Mouse (Mus musculus): ENCODE results near the gene Phxr2.

Phxr2 gene

DNA sequence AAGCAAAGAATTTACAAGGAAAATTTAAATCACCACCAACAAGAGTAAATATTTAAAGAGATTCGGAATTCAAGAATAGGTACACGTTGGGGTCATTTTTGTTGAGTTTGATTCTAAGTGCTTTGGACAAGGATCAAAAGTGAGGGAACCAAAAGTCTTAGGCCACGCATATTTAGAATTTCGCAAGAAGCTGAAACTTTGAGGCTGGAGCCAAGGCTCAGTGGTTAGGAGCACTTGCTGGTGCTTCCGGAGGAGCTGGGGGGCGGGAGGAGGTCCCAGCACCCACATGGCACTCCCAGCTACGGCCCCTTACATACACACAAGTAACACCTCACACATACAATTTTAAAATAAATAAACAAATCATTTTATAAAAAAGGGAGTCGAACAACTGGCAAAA, 20.5 kb upstream of the Phxr2 start:
- ChIA-PET CTCF (no interaction called here), POLR2A (no interaction called here)

DNA sequence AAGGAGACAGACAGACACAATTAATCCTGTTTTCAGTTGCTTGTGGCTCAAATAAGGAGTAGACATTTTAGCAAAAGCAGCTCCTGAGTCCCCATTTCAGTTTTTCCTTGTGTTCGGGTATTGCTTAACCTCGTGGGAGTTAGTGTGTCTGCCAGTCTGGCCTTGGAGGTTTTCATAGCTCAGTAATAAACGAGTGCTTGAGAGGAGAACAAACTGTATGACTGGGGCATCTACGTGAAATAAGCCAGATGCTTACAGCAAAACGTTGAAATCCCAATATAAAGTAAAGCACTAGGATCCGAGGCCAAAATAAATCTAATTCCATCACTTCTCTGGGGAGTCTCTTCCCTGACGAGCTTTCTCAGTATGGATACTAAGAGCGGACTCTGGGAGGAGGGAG, 19.5 kb upstream of the Phxr2 start:
- ChIA-PET POLR2A (interaction anchor here in 1 of 4 experiments (1.2 kb wide), 1 partner anchor 10 kb away, joined by 3 read pairs; no protein-coding TSS in a partner anchor), CTCF (no interaction called here)

DNA sequence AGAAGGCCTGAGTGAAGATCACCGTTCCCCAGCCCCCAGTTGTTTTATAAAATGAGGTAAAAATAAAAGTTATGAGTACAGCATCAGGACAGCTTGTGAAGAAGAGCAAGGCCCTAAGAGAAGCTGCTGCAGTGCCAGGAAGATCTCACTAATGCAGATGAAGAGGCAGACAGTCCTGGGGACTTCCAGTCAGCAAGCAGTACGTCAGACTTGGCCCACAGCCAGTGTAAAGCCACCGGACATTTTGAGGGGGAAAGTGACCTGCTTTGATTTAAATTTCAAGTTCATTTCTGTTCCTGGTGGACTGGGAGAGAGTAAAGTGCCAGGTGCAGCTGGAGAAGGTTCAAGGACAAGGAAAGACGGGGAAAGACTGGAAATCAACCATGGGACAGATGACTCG, 10.2 kb upstream of the Phxr2 start:
- ChIA-PET CTCF (interaction anchor here in 1 of 4 experiments (0.6 kb wide), 1 partner anchor 8 kb away, joined by 6 read pairs; no protein-coding TSS in a partner anchor), POLR2A (interaction anchor here in 1 of 4 experiments (1.4 kb wide), 1 partner anchor 9 kb away, joined by 3 read pairs; no protein-coding TSS in a partner anchor)

DNA sequence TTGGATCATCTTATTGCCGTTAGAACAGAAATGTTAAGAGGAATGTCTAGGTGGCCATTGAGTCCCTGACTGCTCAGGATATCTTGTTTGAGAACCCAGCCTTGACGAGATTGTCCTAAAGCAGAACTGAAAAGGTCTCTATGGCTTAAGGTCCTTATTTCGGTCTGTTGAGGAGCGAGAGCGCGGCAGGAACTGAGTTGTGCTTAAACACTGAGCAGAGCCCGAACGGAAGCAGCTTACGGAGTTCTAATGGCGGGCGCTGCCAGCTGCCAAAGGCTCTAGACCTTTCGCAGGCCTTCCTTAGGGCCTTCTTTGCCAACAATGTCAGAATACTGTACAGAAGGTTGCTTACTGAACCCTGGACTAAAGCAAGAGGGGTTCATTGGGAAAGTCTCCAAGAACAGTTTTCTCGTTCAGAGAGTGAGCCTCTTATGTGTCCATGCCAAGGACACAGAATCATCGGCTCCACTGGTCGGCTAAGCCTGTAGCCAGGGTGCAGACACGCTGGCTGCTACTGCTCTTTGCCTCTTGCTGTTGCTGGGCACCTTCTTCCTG, 7.3 kb upstream of the Phxr2 start:
- POLR2A ChIA-PET, result no interaction called here
- CTCF ChIA-PET, result no interaction called here

DNA sequence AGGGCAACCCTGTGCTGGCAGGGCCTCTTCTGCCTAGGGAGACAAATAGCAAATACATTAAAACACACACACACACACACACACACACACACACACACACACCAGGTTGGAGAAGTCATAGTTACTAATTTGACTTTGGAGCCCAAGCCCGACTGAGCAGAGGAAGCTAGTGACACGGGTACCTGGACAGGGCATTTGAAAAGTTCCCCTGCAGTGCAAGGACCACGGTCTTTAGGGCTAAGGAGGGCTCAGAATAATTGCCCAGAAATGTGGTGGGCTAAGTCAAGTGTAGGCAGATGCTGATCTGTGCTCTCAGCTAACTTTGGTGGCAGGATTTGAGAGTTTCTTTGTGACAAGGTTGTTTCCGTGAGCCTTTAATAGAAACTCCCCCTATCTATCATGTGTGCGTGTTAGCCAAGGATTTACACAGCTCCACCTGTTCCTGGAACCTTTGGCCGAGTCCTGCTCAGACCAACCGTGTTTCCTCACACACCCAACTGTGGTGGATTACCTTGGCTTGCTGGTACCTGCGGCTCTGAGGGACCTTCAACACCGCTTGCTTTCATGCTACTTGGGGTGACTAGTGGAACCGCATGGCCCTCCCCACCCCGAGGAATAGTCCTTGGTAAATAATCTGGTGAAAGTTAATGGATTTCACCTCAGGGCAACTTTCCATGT, 6.6 kb upstream of the Phxr2 start:
- CTCF ChIA-PET, result interaction anchor here in 2 of 4 experiments (0.6 to 1.2 kb wide), 3 partner anchors 22 to 33 kb away, joined by 3 to 4 read pairs (median 3); no protein-coding TSS in a partner anchor
- POLR2A ChIA-PET, result interaction anchor here in 1 of 4 experiments (1.0 kb wide), 1 partner anchor 12 kb away, joined by 3 read pairs; no protein-coding TSS in a partner anchor

DNA sequence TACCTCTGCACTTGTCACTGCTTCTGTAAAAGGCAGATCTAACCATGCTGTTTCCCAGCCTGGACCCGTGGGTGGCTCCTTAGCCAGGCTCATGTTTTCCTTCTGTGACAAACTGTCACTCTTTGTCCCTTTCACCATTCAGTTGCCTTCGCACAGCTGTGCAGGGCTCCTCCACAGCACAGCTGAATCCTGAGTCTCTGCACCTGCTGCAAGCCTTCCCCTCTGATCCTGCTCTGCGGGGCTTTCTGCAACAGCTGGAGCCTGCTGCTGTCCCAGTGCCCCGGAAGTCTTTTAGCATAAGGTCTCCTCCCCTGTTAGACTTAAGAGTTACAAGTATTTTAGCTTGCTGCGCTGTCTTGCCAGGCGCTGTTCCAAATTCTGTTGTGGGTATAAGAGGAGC, 6.1 kb upstream of the Phxr2 start:
- ChIA-PET POLR2A (interaction anchor here in 1 of 4 experiments (1.0 kb wide), 1 partner anchor 12 kb away, joined by 3 read pairs; no protein-coding TSS in a partner anchor), CTCF (interaction anchor here in 2 of 4 experiments (0.7 to 1.2 kb wide), 2 partner anchors 23 to 34 kb away, joined by 3 read pairs; no protein-coding TSS in a partner anchor)

DNA sequence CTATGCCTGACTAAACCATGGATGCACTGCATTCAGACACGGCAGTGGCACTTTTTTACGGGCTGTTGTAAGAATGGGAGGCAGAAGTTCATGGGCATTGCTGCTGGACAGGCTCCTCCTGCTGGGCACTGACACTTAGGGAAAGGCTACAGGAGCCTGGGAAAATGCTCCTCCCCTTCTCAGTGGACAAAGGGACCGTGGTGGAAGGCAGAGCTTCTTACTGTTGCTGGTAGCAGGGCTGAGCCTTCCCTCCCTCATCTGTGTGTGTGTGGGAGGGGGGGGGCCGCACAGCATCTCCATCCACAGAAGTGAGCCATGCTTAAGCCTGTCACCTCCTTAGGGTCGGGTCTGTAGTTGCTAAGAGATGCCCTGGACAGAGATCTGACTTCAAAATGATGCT, 5.2 kb upstream of the Phxr2 start:
- ChIA-PET POLR2A (no interaction called here), CTCF (interaction anchor here in 1 of 4 experiments (0.5 kb wide), 1 partner anchor 21 kb away, joined by 3 read pairs; no protein-coding TSS in a partner anchor)

DNA sequence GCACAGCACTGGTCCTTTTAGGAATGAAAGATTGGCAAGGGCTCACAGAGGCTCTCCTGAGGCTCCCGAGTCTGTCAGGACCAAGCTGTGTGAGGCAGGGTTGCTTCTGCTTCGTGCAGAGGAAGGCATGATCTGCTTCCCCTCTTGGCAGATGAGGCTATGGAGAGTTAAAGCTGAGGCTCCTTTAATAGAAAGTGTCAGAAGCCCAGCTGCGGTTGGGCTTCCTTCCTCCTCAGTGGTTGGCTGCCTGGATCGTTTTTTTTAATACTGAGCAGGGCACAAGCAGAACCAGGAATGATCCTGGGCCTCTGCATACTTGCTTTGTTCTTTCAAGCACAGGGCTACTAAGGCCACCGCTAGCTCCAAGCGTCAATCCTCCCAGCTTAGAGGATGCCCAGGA, 4.5 kb upstream of the Phxr2 start:
- ChIA-PET CTCF (interaction anchor here in 1 of 4 experiments (0.5 kb wide), 1 partner anchor 22 kb away, joined by 3 read pairs; no protein-coding TSS in a partner anchor), POLR2A (no interaction called here)

DNA sequence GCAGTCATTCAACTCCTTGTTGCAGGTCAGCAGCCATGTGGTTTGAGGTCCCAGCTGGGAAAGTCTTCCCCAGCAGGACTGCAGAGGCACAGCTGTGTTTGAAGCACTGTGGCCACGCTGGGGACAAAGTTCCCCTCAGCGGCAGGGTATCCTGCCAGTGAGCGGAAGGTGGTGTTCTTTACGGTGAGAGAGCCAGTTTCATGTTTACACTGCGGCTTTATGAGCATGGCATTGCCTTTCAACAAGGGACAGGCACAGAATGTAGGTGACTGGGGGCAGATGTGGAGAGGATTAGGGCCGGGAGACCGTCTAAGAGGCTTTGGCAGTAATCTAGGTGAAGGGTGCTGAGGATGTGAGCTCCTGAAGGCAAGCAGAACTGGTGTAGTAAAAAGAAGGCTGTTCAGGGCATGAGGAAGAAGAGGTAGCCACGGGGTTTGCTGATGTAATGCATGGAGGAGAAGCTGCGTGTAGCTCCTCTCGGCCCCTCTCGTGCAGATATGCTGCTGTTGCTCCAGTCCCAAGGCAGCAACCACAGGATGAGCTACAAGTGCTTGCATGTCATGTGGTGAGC, 1.7 kb upstream of the Phxr2 start:
- POLR2A ChIA-PET, result interaction anchor here in 2 of 4 experiments (0.5 to 2.1 kb wide), 2 partner anchors 12 to 305 kb away, joined by 4 to 6 read pairs; no protein-coding TSS in a partner anchor
- CTCF ChIA-PET, result interaction anchor here in 1 of 4 experiments (0.6 kb wide), 1 partner anchor 250 kb away, joined by 4 read pairs; no protein-coding TSS in a partner anchor

DNA sequence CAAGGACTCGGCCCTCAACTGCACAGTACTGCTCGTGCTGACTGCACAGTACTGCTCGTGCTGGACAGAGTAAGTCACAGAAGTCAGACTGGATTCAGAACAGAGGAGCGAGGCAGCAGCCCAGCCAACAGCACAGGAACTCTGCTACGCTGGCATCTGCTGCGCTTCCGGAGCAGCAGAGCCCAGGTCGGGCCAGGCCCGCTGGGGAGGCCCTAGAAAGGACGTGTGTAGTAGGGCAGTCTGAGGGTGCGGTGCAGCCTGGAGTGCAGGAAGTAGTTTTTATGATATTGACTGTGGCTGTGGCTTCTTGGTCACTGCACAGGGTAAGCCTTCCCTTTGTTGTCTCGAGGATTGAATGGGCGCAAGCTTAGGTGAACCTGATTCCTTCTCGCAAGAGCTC, 829 bp upstream of the Phxr2 start:
- POLR2A ChIA-PET, result interaction anchor here in 1 of 4 experiments (2.1 kb wide), 1 partner anchor 11 kb away, joined by 6 read pairs; no protein-coding TSS in a partner anchor
- CTCF ChIA-PET, result interaction anchor here in 1 of 4 experiments (0.6 kb wide), 1 partner anchor 36 kb away, joined by 3 read pairs; no protein-coding TSS in a partner anchor

DNA sequence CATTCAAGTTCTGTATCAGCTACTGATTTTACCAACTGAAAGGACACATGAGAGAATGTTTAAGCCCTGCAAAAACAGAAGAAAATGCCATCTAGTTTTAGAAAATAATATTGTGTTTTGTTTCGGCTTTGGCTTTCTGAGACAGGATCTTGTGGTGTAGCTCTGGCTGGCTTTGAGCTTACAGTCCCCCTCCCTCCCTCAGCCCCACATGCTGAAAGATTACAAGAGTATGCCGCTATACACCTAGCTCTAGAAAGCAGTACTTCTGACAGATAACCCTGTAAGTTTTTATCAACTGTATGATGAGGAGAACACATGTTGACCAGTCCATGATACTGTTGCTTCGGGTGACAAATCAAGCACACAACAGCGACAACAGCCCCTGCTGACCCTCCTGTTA, 6.7 kb downstream of the Phxr2 start:
- ChIA-PET POLR2A (interaction anchor here in 1 of 4 experiments (1.7 kb wide), 1 partner anchor 12 kb away, joined by 12 read pairs; the partner anchor contains the start of genes Galnt4 and Poc1b), CTCF (interaction anchor here in 1 of 4 experiments (1.2 kb wide), 1 partner anchor 35 kb away, joined by 3 read pairs; no protein-coding TSS in a partner anchor)

DNA sequence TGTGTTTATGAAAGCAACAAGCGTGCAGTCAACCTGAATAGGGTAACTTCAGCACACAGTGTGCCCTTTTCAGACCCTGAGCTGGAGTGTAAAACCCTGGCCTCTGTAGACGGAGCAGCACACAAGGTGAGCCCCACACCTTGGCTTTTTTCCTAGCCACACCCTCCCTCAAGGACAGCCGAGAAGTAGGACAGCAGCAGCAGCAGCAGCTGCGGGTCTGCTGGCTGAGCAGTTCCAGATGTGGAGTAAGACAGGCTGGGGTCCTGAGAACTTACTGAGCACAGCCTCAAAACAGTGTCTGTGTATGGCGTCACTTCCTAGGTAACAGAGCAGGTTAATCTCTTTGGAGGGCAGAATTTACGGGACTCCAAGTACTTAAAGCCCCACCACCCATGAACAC, 7.4 kb downstream of the Phxr2 start:
- POLR2A ChIA-PET, result interaction anchor here in 2 of 4 experiments (1.4 to 1.7 kb wide), 2 partner anchors 11 kb away, joined by 8 to 12 read pairs; partner anchors contain the start of genes Galnt4 (in 2 of the 2) and Poc1b (in 1 of the 2)
- CTCF ChIA-PET, result interaction anchor here in 2 of 4 experiments (0.6 to 1.2 kb wide), 2 partner anchors 24 to 34 kb away, joined by 3 to 5 read pairs; no protein-coding TSS in a partner anchor

DNA sequence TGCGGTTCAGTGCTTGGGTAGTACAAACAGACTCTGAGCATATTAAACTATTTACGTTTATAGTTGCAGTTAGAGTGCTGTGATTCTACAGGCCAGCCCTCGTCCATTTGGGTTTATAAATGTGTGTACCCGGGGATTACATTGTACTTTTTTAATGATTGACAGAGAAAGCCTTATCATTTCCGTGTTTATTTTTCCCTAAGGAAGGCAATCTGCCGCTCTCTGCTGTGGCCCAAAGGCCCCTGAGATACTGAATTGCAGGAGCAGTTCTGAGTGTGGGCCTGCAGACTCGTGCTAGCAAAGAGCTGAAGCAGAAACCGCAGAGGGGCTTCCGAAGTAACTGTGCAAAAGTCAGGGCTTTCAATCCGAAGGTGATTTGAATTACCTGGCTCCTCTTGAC, 8.2 kb downstream of the Phxr2 start:
- ChIA-PET POLR2A (interaction anchor here in 2 of 4 experiments (1.4 to 2.2 kb wide), 3 partner anchors 10 to 11 kb away, joined by 8 to 12 read pairs (median 8); partner anchors contain the start of genes Galnt4 (in 2 of the 2) and Poc1b (in 2 of the 2)), CTCF (interaction anchor here in 1 of 4 experiments (1.1 kb wide), 1 partner anchor 44 kb away, joined by 3 read pairs; no protein-coding TSS in a partner anchor)

DNA sequence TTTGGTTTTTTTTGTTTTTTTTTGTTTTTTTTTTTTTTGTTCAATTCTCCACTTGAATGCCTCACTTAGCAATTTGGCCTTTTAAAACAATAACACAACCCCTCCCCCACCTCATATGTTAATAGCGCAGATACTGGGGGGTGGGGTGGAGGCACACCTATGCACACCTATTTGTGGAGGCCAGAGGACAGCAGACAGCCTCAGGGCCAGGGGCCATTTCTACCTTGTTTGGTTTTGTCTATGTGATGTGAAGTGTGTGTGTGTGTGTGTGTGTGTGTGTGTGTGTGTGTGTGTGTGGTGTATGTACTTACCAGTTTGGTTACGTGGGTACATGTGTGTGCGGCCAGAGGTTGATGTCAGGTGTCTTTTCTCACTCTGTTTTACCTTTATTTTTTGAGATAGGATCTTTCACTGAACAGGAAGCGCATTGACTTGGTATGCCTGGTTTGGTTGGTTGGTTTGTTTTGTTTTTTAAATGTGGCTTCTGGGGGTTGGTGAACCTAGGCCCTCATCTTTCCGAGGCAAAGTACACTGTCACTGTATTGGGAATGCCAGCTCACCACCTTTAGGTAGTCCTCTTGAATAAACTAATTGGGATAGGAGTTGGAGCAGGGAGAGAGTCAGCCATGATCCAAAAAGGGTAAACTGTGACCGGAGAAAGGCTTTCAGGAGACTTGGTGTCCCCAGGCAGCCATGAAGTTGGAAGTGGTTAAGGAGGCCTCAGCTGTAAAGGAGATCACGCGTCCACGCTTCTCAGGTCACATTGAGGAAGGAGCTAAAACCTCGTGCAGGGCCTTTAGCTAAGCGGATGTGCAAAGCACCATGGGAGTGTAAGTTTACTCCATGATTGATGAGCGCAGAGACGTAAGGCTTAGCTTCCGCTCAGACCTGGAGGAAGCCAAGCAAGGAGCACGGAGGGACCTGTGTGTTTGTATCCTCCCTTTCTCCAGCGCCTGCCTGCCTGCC, 9.2 kb downstream of the Phxr2 start:
- POLR2A ChIA-PET, result interaction anchor here in 2 of 4 experiments (0.7 to 2.2 kb wide), 4 partner anchors 9 to 900 kb away, joined by 3 to 8 read pairs (median 6); partner anchors contain the start of genes Galnt4 (in 2 of the 2), Phxr2 (in 1 of the 2) and Poc1b (in 1 of the 2)
- CTCF ChIA-PET, result interaction anchor here in 1 of 4 experiments (1.1 kb wide), 1 partner anchor 45 kb away, joined by 3 read pairs; no protein-coding TSS in a partner anchor

DNA sequence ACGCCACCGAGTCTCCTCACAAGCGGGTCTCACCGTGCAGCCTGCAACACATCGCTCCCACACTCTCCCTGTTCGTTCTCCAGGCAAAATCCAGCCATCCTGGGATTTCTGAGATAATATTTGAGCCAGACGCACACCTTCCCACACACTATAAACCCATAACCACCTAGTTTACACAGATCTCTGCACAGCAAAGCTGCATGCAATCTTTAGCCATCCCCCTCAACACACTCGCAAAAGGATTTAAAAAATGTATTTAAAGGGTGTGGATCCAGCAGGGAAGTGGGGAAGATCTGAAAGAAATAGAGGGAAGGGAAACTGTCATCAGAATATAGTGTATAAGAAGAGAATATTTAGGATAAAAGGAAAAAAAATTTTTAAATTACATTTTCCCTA, 9.9 kb downstream of the Phxr2 start:
- POLR2A ChIA-PET, result interaction anchor here in 3 of 4 experiments (0.6 to 2.2 kb wide), 6 partner anchors 8 to 81 kb away, joined by 3 to 8 read pairs (median 3); partner anchors contain the start of genes Galnt4 (in 2 of the 3), Phxr2 (in 1 of the 3) and Poc1b (in 1 of the 3)

DNA sequence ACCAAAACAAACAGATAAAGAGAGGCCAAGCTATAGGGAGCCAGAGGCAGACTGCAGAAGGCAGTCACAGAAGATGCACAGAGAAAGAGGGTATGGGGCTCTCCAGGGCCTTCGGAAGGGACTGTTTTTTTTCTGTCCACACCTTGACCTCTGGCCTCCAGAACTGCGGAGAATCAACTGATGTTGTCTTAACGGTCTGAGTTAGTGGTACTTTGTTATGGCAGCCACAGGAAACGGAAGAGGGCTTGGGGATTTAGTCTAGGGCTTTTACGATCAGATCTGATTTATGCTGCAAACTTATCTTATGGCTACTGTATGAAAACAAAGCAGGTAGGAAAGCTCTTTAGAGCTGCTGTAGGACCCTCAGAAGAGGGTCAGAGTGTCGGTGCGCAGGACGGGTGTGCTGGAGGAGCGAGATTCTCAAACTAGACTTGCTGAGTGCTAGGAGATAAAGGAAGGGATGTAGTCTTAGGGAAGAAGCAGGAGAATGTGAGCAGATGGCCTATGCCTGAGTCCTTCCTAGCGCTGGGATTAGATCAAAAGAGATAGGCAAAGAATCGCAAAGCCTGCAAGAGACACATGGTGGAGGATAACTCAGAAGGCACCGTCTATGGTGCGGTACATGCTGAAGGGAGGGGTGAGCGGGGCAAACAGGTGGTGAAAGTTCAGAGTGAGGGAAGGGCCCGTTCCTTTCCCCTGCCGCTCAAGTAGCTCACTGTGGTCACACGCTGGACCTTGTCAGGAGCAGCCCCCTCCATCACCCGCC, 10.5 kb downstream of the Phxr2 start:
- ChIA-PET CTCF (no interaction called here), POLR2A (interaction anchor here (0.5 to 2.2 kb wide), 7 partner anchors 8 to 1317 kb away, joined by 3 to 8 read pairs (median 3); partner anchors contain the start of genes Galnt4 (in 2 of the 4), Phxr2 (in 1 of the 4) and Poc1b (in 1 of the 4))

More for the DNA sequence above, 9.9 kb downstream of the Phxr2 start:
- CTCF ChIA-PET, result no interaction called here

DNA sequence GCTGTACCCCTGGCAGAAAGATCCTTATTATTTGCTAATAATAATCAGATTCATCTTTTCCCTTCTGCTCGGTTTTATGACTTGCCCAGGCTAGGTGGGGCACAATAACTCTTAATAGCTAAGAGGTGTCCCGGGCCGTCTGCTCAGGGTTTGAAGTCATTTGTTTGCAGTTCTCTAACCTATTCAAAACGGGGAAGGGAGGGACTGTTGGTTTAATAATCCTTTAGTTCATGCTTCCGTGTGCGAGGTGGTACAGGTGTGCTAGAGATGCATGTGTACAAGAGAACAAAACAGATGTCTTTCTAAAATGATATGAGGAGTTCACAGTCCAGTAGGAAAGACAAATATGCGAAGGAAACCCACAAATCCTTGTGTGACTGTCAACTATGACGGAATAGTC, 11.8 kb downstream of the Phxr2 start:
- POLR2A ChIA-PET, result no interaction called here
- CTCF ChIA-PET, result interaction anchor here in 1 of 4 experiments (0.9 kb wide), 1 partner anchor 47 kb away, joined by 3 read pairs; no protein-coding TSS in a partner anchor
